Mouse (Mus musculus) testis, adult 2 months (tissue): Measurements from ENCODE around the gene Rhox10. TPM values are rescaled to one million over a fixed set of nuclear protein-coding genes. Genes with fewer than 3 reads are reported as not detected.
"Not testable (repeated sequence)": the region's sequence is repeated elsewhere in the genome, so short reads cannot be mapped to it uniquely, and the experiment has no call there.

Source experiments
- H3K27ac ChIP-seq: fragments of 200-500 bp; 2 replicates; pipeline ENCODE4 v1.5.1; 2012; ENCODE audit warnings: low read depth, low read length; ENCODE audit not compliant: control insufficient read depth, insufficient read depth
- H3K27me3 ChIP-seq: fragments of 200-500 bp; 2 replicates; pipeline ENCODE4 v1.6.1; 2012; ENCODE audit warnings: mild to moderate bottlenecking, low read length, moderate library complexity; ENCODE audit not compliant: control insufficient read depth, insufficient read depth
- H3K36me3 ChIP-seq: fragments of 200-500 bp; 2 replicates; pipeline ENCODE4 v1.6.1; 2012; ENCODE audit warnings: mild to moderate bottlenecking, low read length; ENCODE audit not compliant: control insufficient read depth, insufficient read depth
- H3K4me1 ChIP-seq: fragments of 200-500 bp; 2 replicates; pipeline ENCODE4 v1.6.1; 2012; ENCODE audit warnings: low read length; ENCODE audit not compliant: control insufficient read depth, insufficient read depth
- H3K4me3 ChIP-seq: fragments of 200-500 bp; 2 replicates; pipeline ENCODE4 v1.5.1; 2012; ENCODE audit warnings: low read depth, mild to moderate bottlenecking, low read length, moderate library complexity, mixed read lengths; ENCODE audit not compliant: control insufficient read depth
- CTCF ChIP-seq: fragments of 200-500 bp; IDR thresholded peaks from 2 replicates; pipeline ENCODE4 v1.5.1; 2012; ENCODE audit warnings: low read depth, mild to moderate bottlenecking, inconsistent platforms, low read length, moderate library complexity; ENCODE audit not compliant: control insufficient read depth, insufficient read depth, insufficient replicate concordance
- POLR2A ChIP-seq: fragments of 200-500 bp; IDR thresholded peaks from 2 replicates; pipeline ENCODE4 v1.6.1; 2012; ENCODE audit warnings: low read depth, mild to moderate bottlenecking, inconsistent platforms, low read length, moderate library complexity; ENCODE audit not compliant: control insufficient read depth
- polyA plus RNA-seq: library from polyadenylated mRNA; depleted of rRNA; stranded (reverse); fragments of >200 nt; gene quantifications from 2 replicates; pipeline ENCODE4 v1.2.3, GENCODE M21; 2012; rRNA removed

Rhox10 gene
- polyA plus RNA-seq: 0.35 and 0.60 TPM in 2 replicates

DNA sequence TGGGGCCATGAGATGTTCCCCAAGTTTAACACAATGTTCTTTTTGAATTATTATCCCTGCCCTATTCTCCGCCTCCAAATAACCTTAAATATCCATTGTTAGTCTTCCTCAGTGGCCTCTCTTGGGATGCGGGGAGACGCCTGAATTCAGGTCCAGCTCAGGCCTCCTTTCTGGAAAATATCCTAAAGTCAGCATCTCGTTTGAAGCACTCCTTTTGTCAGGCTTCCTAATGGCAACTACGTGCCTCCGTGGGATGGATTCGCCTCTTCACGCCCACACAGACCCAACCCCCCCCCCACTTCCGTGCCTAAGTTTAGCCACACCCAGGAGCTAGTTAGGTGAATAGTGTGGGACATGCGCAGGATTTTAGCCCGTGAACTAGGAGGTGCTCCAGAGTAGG lies at the start of gene Rhox10:
Rhox10 (plus strand) TSS at position 301 of the 400 bp plus-strand sequence.
- Histone ChIP-seq H3K4me3 (no peak within 1 kb of the TSS), H3K27me3 (no peaks in the 10 kb centered on the region), H3K4me1 (no peaks in the 10 kb centered on the region), H3K27ac (no peak within 1 kb of the TSS), H3K36me3 (no peaks in the 10 kb centered on the region)
- TF ChIP-seq POLR2A (no peak), CTCF (no peak)

DNA sequence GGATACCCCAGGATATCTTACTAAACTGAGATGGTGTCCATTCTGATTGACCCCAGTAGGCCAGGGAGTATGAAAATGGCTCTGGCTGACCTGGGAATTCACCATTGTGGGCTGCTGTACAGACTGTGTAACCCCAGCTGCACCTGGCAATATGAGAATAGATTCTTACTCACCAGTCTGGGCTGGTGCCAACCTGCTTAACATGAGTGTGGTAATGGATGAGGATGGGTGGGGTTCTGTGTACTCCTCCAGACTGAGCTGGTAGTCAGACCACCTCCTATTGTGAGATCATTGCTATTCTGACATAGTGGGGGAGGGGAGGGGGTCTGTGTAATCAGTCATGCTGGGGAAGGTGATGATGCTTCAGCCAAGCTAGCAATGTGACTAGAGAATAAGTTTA lies 47.7 kb upstream of the Rhox10 start, which contains the start of gene Btg1-ps1:
Btg1-ps1 (minus strand) TSS at position 219 of the 400 bp plus-strand sequence.
- peak within 1 kb of the TSS; percentile 18; the same call in 1 of the 2 replicates for H3K4me3 ChIP-seq
- not testable (repeated sequence) for H3K27ac ChIP-seq, H3K27me3 ChIP-seq, H3K36me3 ChIP-seq, H3K4me1 ChIP-seq

DNA sequence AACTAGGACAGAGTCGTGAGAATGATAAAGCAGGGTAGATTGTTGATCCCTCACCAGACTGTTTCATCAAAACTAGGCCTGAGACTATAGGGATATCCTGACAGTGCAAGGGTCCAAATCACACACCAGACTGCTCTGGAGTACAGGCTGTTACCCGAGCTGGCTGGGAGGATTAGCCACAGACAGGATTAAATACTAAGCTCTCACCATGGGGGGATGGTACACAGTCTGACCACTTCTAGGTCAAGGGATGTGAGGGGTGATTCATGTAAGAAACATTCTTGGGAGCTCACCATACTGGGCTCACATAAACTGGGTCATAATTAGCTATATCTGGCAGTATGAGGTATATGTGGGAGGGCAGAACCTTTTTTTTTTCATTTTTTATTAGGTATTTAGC lies 32.4 kb upstream of the Rhox10 start:
- H3K27me3 ChIP-seq: no peaks in the 10 kb centered on the region

DNA sequence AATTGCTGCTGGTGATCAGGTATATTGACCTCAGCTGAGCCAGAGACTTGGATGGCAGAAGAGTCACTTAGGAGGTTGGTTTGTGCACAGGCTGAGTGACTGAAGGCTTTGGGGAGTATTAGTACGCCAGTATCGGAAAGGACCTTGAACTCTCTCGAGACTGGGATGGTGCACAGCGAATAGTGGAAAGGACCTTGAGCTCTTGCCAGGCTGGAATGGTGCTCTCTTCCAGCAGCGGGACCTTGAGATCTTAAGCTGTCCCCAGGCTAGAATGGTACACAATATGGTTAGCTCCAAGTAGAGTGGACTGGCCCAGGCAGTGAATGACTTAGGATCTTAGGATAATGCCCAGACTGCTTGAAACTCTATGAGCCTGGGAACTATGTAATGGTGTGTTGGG lies 26.6 kb upstream of the Rhox10 start:
- no peaks in the 10 kb centered on the region for H3K36me3 ChIP-seq
- H3K4me3 ChIP-seq: no peak overlapping the region
- TF ChIP-seq POLR2A (no peak), CTCF (no peak)
- H3K27ac ChIP-seq: no peak overlapping the region
- H3K27me3 ChIP-seq: no peaks in the 10 kb centered on the region
- H3K4me1 ChIP-seq: no peaks in the 10 kb centered on the region

More for the DNA sequence above, 32.4 kb upstream of the Rhox10 start:
- no peak overlapping the region for H3K27ac ChIP-seq
- no peak for TF ChIP-seq CTCF
- TF ChIP-seq POLR2A: no peak
- H3K4me1 ChIP-seq: no peaks in the 10 kb centered on the region
- H3K4me3 ChIP-seq: no peak overlapping the region
- H3K36me3 ChIP-seq: no peaks in the 10 kb centered on the region

DNA sequence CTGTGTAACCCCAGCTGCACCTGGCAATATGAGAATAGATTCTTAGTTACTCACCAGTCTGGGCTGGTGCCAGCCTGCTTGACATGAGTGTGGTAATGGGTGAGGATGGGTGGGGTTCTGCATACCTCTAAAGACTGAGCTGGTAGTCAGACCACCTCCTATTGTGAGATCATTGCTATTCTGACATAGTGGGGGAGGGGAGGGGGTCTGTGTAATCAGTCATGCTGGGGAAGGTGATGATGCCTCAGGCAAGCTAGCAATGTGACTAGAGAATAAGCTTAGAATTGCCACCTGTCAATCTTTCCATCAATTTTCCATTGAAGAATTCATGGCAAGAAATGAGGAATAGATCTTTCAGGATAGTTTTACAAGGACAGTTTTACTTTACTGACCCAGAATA lies 23.3 kb upstream of the Rhox10 start, which contains the start of gene Btg1-ps2:
Btg1-ps2 (minus strand) TSS at position 101 of the 400 bp plus-strand sequence.
- not testable (repeated sequence) for H3K36me3 ChIP-seq, H3K4me1 ChIP-seq, H3K27ac ChIP-seq, H3K27me3 ChIP-seq
- peak within 1 kb of the TSS; percentile 39; the same call in 1 of the 2 replicates for H3K4me3 ChIP-seq

DNA sequence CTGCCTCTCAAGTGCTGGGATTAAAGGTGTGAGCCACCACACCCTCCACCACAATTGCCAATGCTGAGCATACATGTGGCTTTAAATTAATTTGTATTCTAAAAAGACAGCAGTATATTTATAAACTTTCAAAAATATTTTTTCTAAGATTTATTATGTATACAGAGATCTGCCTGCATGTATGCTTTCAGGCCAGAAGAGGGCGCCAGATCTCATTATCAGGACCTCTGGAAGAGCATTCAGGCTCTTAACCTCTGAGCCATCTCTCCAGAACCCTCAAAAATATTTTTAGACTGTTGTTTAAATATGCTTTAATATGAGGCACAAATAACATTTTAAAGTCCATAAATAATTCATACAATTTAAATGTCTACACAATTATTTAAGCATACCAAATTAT lies 4.7 kb upstream of the Rhox10 start:
- no peaks in the 10 kb centered on the region for H3K27me3 ChIP-seq
- no peak overlapping the region for H3K4me3 ChIP-seq
- H3K27ac ChIP-seq: no peak overlapping the region
- H3K36me3 ChIP-seq: no peaks in the 10 kb centered on the region
- H3K4me1 ChIP-seq: no peaks in the 10 kb centered on the region
- no peak for TF ChIP-seq POLR2A
- TF ChIP-seq CTCF: no peak

DNA sequence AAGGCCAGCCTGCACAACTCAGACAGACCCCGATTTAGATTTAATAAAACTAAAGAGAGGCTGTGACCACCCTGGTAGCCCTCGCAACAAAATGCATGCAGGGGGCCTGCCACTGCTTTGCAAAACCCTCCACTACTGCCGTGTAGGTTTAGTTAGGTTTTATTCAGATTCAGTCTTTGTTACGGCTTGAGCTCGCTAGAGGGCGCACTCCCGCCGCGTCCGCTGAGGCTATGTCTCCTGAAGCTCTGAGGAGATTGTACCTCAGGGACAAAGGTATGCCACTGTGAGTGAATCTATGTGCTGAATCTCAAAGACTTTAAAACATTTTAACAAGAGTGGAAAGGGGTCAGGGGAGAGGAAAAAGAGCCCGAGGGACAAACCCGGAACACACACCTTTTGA lies 18.0 kb downstream of the Rhox10 start:
- TF ChIP-seq CTCF: peak; percentile 72; the same call in 1 of the 2 replicates
- TF ChIP-seq POLR2A: no peak
- Histone ChIP-seq H3K27me3 (no peaks in the 10 kb centered on the region), H3K4me1 (peaks cover 3% of the 10 kb centered on the region; the same call in 1 of the 2 replicates), H3K36me3 (no peaks in the 10 kb centered on the region), H3K4me3 (peak overlapping the region; percentile 80), H3K27ac (no peak overlapping the region; the same call in 1 of the 2 replicates)

DNA sequence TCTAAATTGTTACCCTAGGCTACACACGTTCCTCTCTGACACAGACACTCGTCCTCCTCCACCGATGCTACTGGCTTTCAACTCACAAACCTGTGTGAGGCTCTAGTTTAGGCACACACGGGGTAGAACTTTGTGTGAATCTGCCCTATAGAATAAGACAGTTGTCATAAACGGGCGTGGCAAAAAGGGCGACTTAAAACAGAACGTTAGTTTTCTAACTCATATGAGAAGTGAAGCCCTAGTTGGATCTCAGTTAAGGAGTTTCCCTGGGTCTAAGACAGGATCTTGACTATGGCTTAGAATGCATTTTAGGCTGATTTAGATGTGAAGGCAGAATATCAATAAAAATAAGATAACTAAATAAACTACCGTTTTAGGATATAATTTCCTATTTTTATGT lies 18.8 kb downstream of the Rhox10 start, which contains the start of gene Rhox11:
Rhox11 (minus strand) TSS at position 101 of the 400 bp plus-strand sequence.
- TF ChIP-seq POLR2A (no peak), CTCF (no peak)
- Histone ChIP-seq H3K4me1 (peaks cover 3% of the 10 kb centered on the region; the same call in 1 of the 2 replicates), H3K36me3 (no peaks in the 10 kb centered on the region), H3K27me3 (no peaks in the 10 kb centered on the region), H3K4me3 (peak within 1 kb of the TSS; percentile 80), H3K27ac (peak within 1 kb of the TSS; percentile 58)
